Mouse (Mus musculus) gastrocnemius, postnatal 36 days (tissue): ENCODE data around the gene Strn4. TPM values are rescaled to one million over a fixed set of nuclear protein-coding genes. Genes with fewer than 3 reads are reported as not detected.

Experiments used
- DNase-seq, 2 experiments: peaks; one replicate each; pipeline ENCODE4 v3.0.0; 2022
- intact Hi-C: fragments of 180-260 bp; cut with DNase I; formaldehyde crosslinking; loops from one replicate; pipeline ENCODE4 v1.15.1; 2025
- total RNA-seq, 2 experiments: library from RNA; stranded (reverse); gene quantifications; 2 replicates each; pipeline ENCODE4 v1.2.3; 2021

Gene Strn4
- total RNA-seq, 2 experiments from 2014 or later = 13.9 to 14.7 TPM

- DNase-seq = no peak
- intact Hi-C loops = no loop called here
These were observed 24.4 kb downstream of the Strn4 start for GRCm38 (mm10) chr7:16840109-16840491.

GRCm38 (mm10) chr7:16841078-16841477, 25.4 kb downstream of the Strn4 start:
- no peak for DNase-seq
- intact Hi-C loops = no loop called here

DNA sequence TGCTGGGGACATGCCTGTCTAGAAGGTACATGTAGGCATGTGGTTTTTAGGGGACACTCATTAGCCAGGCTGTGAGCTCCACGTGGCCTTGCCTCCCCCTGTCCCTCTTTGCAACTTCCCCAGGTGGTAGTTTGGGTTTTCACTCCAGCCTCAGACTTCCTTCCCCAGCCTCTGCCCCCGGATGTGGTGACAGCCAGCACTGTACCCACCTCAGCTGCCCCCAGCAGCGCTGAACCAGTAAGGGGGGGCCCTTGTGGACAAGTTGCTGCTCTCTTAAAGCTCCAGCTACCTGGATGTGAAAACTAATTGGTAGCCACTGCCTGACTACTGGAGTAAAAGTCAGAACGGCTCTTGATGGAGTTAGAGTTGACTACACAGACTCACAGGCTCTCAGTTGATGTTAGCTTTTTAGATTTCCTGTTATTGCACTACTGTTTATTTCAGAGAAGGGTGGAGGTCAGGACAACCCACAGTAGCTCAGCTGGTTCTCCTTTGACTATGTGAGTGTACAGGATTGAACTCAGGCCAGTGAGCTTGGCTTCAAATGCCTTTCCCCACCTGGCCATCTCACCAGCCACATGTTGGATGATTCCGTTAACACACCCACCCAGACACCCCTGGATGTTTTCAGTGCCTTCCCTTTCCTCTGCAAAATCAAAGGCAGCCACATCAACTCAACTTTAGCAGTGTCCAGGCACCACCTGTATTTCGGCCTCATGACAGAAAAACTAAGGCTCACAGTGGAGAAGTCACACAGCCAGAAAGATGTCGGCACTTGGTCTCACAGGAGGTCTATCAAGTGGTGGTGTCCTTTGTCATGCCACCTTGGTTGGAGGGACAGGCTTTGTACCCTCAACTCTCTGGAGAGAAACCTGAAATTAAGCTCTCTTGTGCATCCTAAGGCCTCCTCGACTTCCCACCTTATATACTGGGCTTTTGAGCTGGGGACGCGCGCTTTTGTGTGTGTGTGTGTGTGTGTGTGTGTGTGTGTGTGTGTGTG, 26.2 kb downstream of the Strn4 start:
- intact Hi-C loops = no loop called here

GRCm38 (mm10) chr7:16842645-16843063, 27.0 kb downstream of the Strn4 start, which contains the start of gene Prkd2:
Gene Prkd2 (plus strand): TSS chr7:16842902.
- intact Hi-C loops = no loop called here
- DNase-seq = peak; percentile 88 to 95

More for the DNA sequence above, 26.2 kb downstream of the Strn4 start:
- DNase-seq = no peak

DNA sequence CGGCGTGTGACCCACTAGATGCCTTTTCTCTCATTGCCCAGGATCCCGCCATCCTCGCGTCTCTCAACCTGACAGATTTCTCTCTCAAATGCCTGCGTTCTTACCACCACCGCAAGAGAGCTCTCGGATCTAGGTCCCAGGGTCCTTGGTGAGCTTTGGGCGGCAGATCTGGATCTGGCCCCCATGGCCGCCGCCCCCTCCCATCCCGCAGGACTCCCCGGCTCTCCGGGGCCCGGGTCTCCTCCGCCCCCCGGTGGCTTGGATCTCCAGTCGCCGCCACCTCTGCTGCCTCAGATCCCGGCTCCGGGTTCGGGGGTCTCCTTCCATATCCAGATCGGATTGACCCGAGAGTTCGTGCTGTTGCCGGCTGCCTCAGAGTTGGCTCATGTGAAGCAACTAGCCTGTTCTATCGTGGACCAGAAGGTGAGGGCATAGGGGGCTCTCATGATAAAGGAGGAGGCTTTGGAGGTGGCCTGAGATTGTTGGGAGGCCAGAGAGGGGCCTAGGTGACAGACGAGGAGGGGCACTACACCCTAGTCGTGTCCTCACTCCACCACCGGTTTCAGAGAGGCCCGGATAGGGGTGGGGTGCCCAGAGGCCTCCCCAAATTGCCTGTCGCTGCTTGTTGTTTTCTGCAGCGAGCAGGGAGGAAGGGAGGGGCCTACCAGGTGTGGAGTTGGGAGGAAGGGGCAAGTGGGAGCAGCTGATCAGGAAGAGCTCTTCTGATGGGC, 27.9 kb downstream of the Strn4 start:
- DNase-seq = peak in 1 of 2 experiments; percentile 38
- intact Hi-C loops = no loop called here

- intact Hi-C loops = no loop called here
- DNase-seq = no peak
These were observed 29.0 kb downstream of the Strn4 start for GRCm38 (mm10) chr7:16844696-16845071.

- intact Hi-C loops = no loop called here
These were observed 29.6 kb downstream of the Strn4 start for GRCm38 (mm10) chr7:16845072-16845819.

DNA sequence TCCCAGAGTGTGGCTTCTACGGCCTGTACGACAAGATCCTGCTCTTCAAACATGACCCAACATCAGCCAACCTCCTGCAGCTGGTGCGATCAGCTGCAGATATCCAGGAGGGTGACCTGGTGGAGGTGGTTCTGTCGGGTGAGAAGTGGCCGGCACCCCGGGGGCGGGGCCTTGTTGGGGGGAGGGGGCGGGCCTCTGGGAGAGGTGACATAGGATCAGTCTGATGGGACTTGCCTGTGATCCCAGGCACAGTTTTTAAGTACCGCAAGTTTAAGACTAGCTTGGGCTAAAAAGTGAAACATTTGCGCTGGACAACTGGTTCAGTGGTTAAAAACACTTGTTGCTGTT, 30.1 kb downstream of the Strn4 start:
- DNase-seq = no peak
- intact Hi-C loops = no loop called here

More at GRCm38 (mm10) chr7:16845072-16845819, 29.6 kb downstream of the Strn4 start:
- DNase-seq = no peak

- no peak for DNase-seq
- intact Hi-C loops = no loop called here
These were observed 31.1 kb downstream of the Strn4 start for GRCm38 (mm10) chr7:16846775-16847174.

- intact Hi-C loops = no loop called here
These were observed 31.8 kb downstream of the Strn4 start for GRCm38 (mm10) chr7:16847507-16847906.

GRCm38 (mm10) chr7:16848579-16848978, 32.9 kb downstream of the Strn4 start:
- peak; percentile 40 to 62 for DNase-seq
- intact Hi-C loops = no loop called here

More at GRCm38 (mm10) chr7:16847507-16847906, 31.8 kb downstream of the Strn4 start:
- DNase-seq = no peak

DNA sequence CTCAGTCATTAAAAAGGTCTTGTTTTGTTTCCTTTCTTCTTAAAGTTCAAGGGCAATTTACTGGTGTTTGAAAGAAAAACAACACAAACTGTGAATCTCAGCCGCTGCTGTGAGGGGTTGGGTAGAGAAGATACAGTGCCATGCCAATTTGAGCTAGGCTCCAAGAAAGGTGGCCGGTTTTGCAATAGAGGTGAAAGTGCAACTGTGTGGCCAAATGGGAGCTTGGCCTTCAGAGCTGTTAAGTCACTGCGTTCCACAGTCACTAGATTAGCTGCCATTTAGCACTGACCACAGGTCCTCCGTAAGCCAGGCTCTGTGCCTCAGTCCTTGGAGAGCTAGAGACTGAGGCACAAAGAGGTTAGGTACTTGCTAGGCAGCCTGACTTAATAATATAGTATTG, 35.9 kb downstream of the Strn4 start:
- intact Hi-C loops = no loop called here
- DNase-seq = no peak

DNA sequence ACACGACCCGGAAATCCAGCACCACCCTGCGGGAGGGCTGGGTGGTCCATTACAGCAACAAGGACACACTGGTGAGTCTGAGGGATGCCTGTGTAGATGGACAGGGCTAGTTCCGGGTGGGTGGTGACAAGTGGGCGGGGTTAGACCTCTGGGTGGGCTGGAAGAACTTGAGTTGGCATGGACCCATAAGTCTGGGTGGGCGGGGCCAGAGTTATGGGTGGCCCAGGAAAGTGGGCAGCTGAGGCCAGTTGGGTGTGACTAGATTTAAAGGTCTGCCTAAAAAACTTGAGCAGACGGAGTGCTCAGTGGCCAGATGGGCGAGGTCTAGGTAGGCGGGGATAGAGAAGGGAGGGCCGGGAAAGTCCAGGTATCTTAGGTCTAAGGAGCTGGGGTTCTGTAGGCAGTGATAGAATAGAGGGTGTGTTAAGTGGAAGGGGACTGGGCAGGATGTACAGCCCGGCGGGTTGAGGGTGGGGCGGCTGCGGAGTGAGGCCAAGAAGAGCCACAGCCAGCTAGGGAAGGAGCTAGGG, 37.7 kb downstream of the Strn4 start:
- intact Hi-C loops = no loop called here

DNA sequence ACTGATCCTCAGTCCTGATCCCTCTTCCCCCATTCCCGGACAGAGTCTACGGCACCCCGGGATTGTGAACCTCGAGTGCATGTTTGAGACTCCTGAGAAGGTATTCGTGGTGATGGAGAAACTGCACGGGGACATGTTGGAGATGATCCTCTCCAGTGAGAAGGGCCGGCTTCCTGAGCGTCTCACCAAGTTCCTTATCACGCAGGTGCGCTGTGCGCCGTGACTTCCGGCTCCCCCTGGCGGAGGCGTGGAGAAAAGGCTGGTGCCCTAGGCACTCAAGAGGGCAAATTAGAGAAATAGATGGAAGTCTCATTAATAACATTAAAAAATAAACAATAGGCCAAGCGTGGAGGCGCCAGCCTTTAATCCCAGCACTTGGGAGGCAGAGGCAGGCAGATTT, 42.6 kb downstream of the Strn4 start:
- no peak for DNase-seq
- intact Hi-C loops = no loop called here

More for the DNA sequence above, 37.7 kb downstream of the Strn4 start:
- no peak for DNase-seq

DNA sequence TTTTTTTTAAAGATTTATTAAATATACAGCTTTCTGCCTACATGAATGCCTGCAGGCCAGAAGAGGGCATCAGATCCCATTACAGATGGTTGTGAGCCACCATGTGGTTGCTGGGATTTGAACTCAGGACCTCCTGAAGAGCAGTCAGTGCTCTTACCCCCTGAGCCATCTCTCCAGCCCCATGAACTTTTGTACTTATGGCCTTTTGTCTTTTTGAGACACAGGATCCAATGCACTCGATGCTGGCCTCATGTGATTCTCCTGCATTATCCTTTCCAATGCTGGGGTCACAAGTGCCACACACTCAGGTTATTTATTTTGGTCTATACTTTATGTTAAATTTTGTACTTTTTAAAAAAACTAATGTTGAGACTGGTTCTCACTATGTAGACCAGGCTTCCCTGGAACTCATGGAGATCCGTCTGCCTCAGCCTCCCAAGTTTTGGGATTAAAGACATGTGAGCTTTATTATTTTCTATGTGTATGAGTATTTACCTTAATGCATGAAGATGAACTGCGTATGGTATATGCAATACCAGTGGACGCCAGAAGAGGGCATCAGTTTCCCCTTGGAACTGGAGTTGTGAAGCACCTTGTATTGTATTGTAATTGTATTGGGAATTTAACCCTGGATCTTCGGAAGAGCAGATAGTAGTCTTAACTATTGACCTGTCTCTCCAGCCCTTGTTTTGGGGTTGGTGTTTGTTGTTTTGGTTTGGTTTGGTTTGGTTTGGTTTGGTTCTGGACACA, 44.4 kb downstream of the Strn4 start:
- DNase-seq = no peak
- intact Hi-C loops = no loop called here

- no peak for DNase-seq
- intact Hi-C loops = no loop called here
These were observed 51.8 kb downstream of the Strn4 start for GRCm38 (mm10) chr7:16867488-16867887.

DNA sequence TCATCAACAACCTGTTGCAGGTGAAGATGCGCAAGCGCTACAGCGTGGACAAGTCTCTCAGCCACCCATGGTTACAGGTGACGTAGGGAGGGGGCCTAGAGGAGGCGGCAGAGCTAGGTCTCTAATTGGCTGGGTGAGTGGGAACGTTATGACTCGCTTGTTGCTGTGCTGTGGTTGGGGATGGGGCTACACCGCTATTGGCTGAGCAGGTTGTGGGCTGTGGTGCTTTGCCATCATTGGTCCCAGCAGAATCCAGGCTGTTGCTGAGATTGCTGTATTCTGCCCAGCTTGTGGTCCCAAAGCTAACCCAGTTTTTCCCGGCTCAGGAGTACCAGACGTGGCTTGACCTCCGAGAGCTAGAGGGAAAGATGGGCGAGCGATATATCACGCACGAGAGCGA, 53.8 kb downstream of the Strn4 start:
- intact Hi-C loops = no loop called here
- no peak for DNase-seq

DNA sequence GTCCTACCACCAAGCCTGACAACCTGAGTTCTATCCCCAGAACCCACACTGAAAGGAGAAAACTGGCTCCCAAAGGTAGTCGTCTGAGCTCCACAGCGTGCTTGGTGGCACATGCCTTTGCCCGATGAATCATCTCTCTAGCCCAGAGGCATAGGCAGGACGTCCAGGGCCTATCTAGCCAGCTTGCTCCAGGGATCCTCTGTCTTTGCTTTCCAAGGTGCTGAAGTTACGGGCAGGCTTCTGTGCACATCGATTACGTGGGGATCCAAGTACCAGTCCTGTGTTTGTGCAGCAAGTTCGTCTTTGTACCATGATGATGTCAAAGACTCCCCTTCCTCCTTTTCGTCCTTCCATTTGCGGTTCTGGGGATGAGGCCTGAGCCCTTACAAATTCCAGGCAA, 55.9 kb downstream of the Strn4 start:
- intact Hi-C loops = no loop called here
- DNase-seq = no peak

DNA sequence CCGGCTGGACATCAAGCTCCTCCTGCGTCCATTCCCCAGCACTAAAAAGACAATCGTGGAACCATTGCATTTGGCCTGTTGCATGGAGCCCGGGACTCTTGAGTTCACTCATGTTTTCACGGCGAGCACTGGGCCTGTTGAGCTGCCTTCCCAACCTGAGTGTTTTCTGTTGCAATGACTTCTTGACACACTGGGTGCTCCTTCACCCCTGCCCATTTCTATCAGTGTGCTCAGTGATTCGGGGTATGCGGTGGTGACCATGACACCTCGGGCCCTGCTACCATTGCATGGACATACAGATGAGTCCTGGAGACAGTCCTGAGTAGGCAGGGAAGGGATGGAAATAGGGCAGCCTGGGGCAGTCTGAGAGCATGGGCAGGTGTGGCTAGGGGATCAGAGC, 56.8 kb downstream of the Strn4 start:
- intact Hi-C loops = no loop called here
- no peak for DNase-seq

DNA sequence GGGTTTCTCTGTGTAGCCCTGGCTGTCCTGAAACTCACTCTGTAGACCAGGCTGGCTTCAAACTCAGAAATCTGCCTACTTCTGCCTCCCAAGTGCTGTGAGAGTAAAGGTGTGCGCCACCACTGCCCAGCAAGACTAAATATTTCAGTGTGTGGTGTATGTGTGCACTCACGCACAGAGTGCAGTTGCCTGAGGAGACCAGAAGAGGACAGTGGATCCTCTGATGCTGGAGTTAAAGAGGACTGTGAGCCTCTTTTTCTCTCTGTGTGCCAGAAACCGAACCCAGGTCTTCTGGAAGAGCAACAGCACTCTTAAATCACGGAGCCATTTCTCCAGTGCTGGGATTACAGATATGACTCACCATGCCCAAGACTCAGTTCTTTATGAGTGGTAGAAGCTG, 57.7 kb downstream of the Strn4 start:
- intact Hi-C loops = no loop called here
- DNase-seq = no peak
